Mouse (Mus musculus): ENCODE measurements around the gene Mvb12a.

DNA sequence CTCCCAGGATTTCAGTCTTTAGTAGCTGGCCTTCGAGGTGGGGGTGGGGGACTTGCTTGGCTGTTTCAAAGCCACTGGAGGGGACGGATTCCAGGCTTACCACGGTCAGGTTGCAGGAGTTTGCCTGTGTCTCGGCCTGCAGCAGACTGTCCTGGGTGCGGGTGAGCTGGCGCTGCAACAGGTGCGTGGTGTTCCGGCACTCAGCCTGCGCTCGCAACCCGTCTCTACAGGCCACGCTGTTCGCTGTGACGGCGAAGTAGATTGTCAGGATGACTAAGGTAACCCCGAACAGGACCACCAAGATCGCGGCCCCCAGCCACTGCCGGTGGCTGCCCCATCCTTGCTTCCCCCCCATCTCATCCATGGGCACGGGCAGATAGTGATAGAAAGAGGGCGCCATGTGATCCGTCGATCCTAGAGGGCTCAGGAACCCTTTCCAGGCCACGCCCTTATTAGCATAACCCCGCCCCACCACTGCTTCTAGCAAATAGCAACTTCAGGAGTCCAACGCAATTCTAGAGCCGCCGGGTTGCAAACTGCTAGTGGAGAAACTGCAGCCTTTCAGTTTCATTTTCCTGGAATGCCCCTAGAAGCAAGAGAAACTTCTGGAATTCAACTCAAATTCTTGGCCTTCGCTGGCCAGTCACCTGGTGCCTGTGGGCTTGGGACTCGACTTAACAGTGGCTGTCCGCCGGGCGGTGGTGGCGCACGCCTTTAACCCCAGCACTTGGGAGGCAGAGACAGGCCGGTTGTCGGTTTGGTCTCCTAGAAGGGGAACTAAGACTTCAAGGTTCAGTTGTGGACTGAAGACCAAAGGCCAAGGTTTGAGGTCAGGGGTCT lies 5.5 kb upstream of the Mvb12a start, which contains the start of gene Bst2:
- peak; percentile 12; the same call in 1 of the 2 replicates for TF ChIP-seq CTCF (IDR thresholded peaks at IDR 0.05)
- peak; percentile 76 for TF ChIP-seq POLR2A (IDR thresholded peaks at IDR 0.05; ENCODE audit: insufficient read depth, low read depth, low read length)

All from heart, adult 2 months (tissue).